Mouse (Mus musculus): ENCODE data around the gene Etv4.
A peak's percentile ranks its signal among the peaks of the same experiment; 100 is the strongest.

The Etv4 gene

GRCm38 (mm10) chr11:101719986-101720520 is 65.1 kb downstream of the Etv4 start:
- peak in 1 of 2 experiments; percentile 4 for DNase-seq (ENCODE audit: low spot score in 2 of 2)
